Mouse (Mus musculus) gonadal fat pad, adult 2 months (tissue): Measurements from ENCODE around the gene Fut2. TPM values are rescaled to one million over a fixed set of nuclear protein-coding genes. Genes with fewer than 3 reads are reported as not detected.

Experiments used
- DNase-seq: peaks from one replicate; pipeline ENCODE4 v3.0.0-alpha.2; 2012; ENCODE audit warnings: low read depth
- polyA plus RNA-seq: library from polyadenylated mRNA; depleted of rRNA; stranded (reverse); fragments of >200 nt; gene quantifications from 2 replicates; pipeline ENCODE4 v1.2.3, GENCODE M21; 2012; rRNA removed

Fut2 gene
- polyA plus RNA-seq, 1 experiment, result 1.1 TPM

GRCm38 (mm10) chr7:45605704-45606289, 60.4 kb downstream of the Fut2 start:
- DNase-seq, result no peak

- DNase-seq, result no peak
Measured at GRCm38 (mm10) chr7:45598960-45599879, 67.0 kb downstream of the Fut2 start.

Other genes with a start within 250 kb of the Fut2 start
- gene Lhb, start 245.6 kb downstream of the Fut2 start, polyA plus RNA-seq, result 0.80 and 2.1 TPM in 2 replicates
- gene Gys1, start 231.6 kb downstream of the Fut2 start, polyA plus RNA-seq, result 75.3 and 76.4 TPM in 2 replicates
- gene Ruvbl2, start 228.3 kb downstream of the Fut2 start, polyA plus RNA-seq, result 46.0 and 47.8 TPM in 2 replicates
- gene Ftl1, start 206.5 kb downstream of the Fut2 start, polyA plus RNA-seq, result 2,754 and 3,247 TPM in 2 replicates
- 92.8 and 104 TPM in 2 replicates for gene Bax, start 199.5 kb downstream of the Fut2 start, polyA plus RNA-seq
- 2.5 and 2.6 TPM in 2 replicates for gene Tulp2, start 184.5 kb downstream of the Fut2 start, polyA plus RNA-seq
- gene Gm45808, start 179.6 kb downstream of the Fut2 start, polyA plus RNA-seq, result 1.2 and 6.9 TPM in 2 replicates
- gene Dhdh, start 177.6 kb downstream of the Fut2 start, polyA plus RNA-seq, result 15.6 and 16.4 TPM in 2 replicates
- gene Nucb1, start 156.0 kb downstream of the Fut2 start, polyA plus RNA-seq, result 540 and 702 TPM in 2 replicates
- gene Ppp1r15a, start 140.1 kb downstream of the Fut2 start, polyA plus RNA-seq, result 19.6 and 24.0 TPM in 2 replicates
- gene Plekha4, start 140.1 kb downstream of the Fut2 start, polyA plus RNA-seq, result 13.5 and 13.9 TPM in 2 replicates
- 2.6 and 6.3 TPM in 2 replicates for gene Hsd17b14, start 111.5 kb downstream of the Fut2 start, polyA plus RNA-seq
- 111 and 127 TPM in 2 replicates for gene Bcat2, start 96.2 kb downstream of the Fut2 start, polyA plus RNA-seq
- gene Fgf21, start 50.9 kb downstream of the Fut2 start, polyA plus RNA-seq, result 2.0 TPM in 2 replicates
- gene Fut1, start 49.1 kb downstream of the Fut2 start, polyA plus RNA-seq, result 24.1 and 36.6 TPM in 2 replicates
- gene Izumo1, start 44.6 kb downstream of the Fut2 start, polyA plus RNA-seq, result 0.58 and 0.75 TPM in 2 replicates
- gene Rasip1, start 38.9 kb downstream of the Fut2 start, polyA plus RNA-seq, result 24.9 and 25.9 TPM in 2 replicates
- gene Mamstr, start 26.4 kb downstream of the Fut2 start, polyA plus RNA-seq, result 6.1 and 7.7 TPM in 2 replicates
- 0.85 and 2.7 TPM in 2 replicates for gene Ntn5, start 17.6 kb upstream of the Fut2 start, polyA plus RNA-seq
- 1.7 and 2.8 TPM in 2 replicates for gene Sec1, start 28.0 kb upstream of the Fut2 start, polyA plus RNA-seq
- 9.1 and 11.8 TPM in 2 replicates for gene Car11, start 33.4 kb upstream of the Fut2 start, polyA plus RNA-seq
- gene Dbp, start 38.7 kb upstream of the Fut2 start, polyA plus RNA-seq, result 31.0 and 50.0 TPM in 2 replicates
- gene Rpl18, start 49.1 kb upstream of the Fut2 start, polyA plus RNA-seq, result 1,223 and 1,429 TPM in 2 replicates
- gene Sphk2, start 51.6 kb upstream of the Fut2 start, polyA plus RNA-seq, result 50.0 and 52.1 TPM in 2 replicates
- gene Fam83e, start 54.8 kb upstream of the Fut2 start, polyA plus RNA-seq, result 2.6 and 2.7 TPM in 2 replicates
- gene Spaca4, start 59.4 kb upstream of the Fut2 start, polyA plus RNA-seq, result 0.93 and 1.3 TPM in 2 replicates
- 2.7 and 3.6 TPM in 2 replicates for gene Lmtk3, start 117.3 kb upstream of the Fut2 start, polyA plus RNA-seq
- gene Sult2b1, start 118.3 kb upstream of the Fut2 start, polyA plus RNA-seq, result 22.6 and 37.0 TPM in 2 replicates
- 51.1 and 56.9 TPM in 2 replicates for gene Cyth2, start 148.2 kb upstream of the Fut2 start, polyA plus RNA-seq
- 1.4 and 15.1 TPM in 2 replicates for gene Kcnj14, start 158.4 kb upstream of the Fut2 start, polyA plus RNA-seq
- 11.4 and 13.8 TPM in 2 replicates for gene Grwd1, start 164.6 kb upstream of the Fut2 start, polyA plus RNA-seq
- gene Kdelr1, start 206.4 kb upstream of the Fut2 start, polyA plus RNA-seq, result 336 and 353 TPM in 2 replicates
- 1.3 and 1.8 TPM in 2 replicates for gene Grin2d, start 212.0 kb upstream of the Fut2 start, polyA plus RNA-seq
- gene Syngr4, start 230.3 kb upstream of the Fut2 start, polyA plus RNA-seq, result 1.7 and 3.1 TPM in 2 replicates
- gene Tmem143, start 230.5 kb upstream of the Fut2 start, polyA plus RNA-seq, result 53.9 and 63.6 TPM in 2 replicates